Mouse (Mus musculus) frontal cortex, postnatal 25 days (tissue): ENCODE results near the gene Rbms1.
A peak's percentile ranks its signal among the peaks of the same experiment; 100 is the strongest.

ENCODE experiments used
- DNase-seq, 2 experiments: peaks; one replicate each; pipeline ENCODE4 v3.0.0; 2022; ENCODE audit warnings: low spot score in 2 of 2

The Rbms1 gene

DNA sequence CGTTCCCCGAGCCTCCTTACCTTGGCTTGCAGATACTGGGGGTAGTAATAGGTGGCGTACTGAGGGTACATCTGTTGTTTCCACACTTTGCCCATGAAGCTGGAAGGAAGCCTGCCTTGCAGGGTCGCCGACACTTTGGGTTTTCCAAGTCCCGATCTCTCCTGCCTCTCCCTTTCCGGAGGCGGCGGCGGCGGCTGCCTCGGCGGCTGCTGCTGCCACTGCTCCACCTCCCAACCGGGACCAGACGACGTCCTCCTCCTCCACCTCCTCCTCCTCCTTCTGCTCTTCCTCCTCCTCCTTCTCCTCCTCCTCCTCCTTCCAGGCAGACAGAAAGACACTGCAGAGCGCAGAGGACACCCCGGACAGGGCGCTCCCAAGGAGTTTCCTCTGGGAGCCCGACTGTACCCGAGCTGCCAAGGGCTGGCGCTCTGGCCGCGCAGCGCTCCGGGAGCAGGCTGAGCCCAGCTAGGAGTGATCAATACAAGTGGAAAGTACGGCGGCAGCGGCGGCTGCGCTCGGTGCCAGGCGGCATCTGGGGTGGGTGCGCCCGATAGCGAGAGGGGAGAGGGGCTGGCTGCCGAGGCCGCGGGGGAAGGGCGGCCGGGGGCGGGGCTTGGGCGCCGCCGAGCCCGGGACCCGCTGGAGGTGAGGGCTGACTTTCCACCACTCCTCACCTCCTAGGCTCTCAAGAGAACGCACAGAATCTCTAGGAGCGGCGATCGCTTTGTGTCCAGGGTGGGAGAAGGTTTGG lies at the start of gene Rbms1:
TSS of gene Rbms1 (minus strand) at position 522 of the 751 bp plus-strand sequence.
- peak; percentile 33 to 50 for DNase-seq

DNA sequence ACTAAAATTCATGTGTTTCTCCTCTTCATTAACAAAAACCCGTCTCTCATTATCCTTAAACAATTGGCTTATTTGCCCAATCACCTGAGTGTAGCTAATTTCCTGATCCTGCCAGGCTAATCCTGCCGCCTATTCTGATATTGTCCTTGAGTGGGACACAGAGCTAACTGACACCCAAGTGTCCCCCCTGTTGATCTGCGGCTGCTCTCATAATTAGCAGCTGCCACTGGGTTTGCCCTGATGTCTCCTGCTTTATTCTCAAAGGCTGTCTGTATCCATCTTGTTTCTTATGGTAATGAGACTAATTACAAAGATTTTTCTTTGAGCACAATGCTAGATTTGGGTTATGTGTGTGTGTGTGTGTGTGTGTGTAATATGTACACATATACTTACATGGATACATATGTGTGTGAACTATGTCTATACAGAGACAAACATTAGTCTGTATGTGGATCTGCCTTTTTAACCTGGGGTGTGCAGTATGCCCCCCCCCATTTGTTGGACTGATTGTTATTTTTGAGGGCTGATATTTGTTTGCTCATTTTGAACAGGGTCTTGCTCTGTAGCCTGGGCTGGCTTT lies 49.3 kb upstream of the Rbms1 start:
- DNase-seq = no peak

DNA sequence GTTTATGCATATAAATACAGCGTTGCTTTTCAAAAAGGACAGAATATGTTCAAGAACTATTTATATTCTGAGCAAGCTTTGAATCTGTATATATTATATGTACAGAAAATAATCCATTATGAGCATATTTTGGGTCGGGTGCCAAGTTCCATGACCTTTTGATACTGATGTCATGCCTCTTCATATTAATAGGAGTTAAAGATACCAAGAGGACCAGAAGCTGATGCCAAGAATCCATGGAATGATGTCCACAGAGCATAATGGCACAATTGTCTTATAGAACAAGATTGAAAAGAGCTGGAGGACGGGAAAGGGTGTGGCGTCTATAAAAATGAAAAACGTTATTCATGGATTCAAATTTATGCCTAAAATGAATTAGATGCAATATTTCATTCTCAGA lies 23.3 kb upstream of the Rbms1 start:
- no peak for DNase-seq

- DNase-seq = no peak
Measured at GRCm38 (mm10) chr2:60978538-60979313, 15.7 kb upstream of the Rbms1 start.

GRCm38 (mm10) chr2:60972189-60972814 lies 9.3 kb upstream of the Rbms1 start:
- no peak for DNase-seq

GRCm38 (mm10) chr2:60963616-60964015 lies 624 bp upstream of the Rbms1 start:
- DNase-seq = no peak

GRCm38 (mm10) chr2:60962001-60962670 lies 856 bp downstream of the Rbms1 start:
- no peak for DNase-seq

GRCm38 (mm10) chr2:60961281-60961680 lies 1.7 kb downstream of the Rbms1 start:
- no peak for DNase-seq

DNA sequence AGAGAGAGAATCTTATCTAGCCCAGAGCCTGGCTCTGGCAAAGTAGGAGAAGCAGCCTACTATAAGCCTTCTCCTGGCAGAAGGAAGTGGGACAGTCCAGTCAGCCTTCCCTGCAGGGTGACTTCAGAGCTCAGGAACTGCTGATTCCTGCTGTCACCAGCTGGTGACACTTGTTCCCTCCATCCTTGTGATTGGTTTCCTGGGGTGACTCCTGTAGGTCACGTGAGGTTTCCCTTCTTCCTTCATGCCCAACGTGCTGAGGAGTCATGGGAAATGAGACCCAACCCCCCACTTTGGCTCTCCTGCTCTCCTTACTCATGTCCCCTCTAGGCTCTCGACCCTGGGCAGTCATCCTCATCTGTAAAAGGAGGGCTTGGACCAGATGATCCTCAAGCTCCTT lies 14.8 kb downstream of the Rbms1 start:
- DNase-seq = no peak

- no peak for DNase-seq
Measured at GRCm38 (mm10) chr2:60947817-60948216, 15.2 kb downstream of the Rbms1 start.

DNA sequence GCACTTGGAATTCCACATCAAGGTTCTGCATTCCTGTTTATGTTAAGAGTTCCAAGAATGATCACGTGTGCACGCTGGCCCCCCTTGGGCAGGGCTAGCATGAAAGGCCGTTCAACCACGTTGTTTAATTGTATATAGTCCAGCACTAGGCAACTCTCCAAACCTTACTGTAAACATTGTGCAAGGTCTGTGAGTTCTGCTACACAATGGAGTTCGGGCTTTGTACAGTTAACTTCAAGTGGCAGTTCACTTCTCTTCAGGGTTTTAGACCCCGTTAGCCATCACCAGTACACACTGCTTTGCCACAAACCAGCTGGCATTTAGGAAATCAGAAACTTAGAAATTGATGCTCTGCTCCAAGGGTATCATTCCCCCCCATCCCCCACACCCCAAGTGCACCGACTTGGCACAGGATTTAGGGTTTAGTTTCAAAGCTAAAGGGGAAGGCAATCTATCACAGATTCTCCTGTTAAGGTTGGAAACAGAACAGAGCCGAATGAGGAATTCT lies 22.5 kb downstream of the Rbms1 start:
- DNase-seq = no peak

- DNase-seq = no peak
Measured at GRCm38 (mm10) chr2:60939957-60940356, 23.0 kb downstream of the Rbms1 start.

DNA sequence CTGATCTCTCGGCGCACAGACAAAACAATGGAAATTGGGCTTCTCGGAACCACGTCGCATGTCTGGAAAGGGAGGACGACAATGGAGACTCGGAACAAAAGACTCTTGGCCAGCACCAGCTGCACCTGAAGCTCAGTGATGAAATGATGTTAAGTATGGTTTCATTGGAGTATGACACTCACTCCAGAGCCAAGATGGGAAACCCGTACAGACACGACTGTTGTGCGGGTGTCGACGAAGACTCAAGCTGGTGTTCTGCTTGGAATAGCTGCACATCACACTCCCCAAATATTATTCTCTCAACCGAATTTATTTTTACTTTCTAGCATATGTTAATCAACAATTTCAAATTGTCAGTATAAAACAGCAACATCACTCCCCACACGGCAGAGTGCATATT lies 26.1 kb downstream of the Rbms1 start:
- no peak for DNase-seq

GRCm38 (mm10) chr2:60928948-60929347 lies 34.0 kb downstream of the Rbms1 start:
- no peak for DNase-seq

DNA sequence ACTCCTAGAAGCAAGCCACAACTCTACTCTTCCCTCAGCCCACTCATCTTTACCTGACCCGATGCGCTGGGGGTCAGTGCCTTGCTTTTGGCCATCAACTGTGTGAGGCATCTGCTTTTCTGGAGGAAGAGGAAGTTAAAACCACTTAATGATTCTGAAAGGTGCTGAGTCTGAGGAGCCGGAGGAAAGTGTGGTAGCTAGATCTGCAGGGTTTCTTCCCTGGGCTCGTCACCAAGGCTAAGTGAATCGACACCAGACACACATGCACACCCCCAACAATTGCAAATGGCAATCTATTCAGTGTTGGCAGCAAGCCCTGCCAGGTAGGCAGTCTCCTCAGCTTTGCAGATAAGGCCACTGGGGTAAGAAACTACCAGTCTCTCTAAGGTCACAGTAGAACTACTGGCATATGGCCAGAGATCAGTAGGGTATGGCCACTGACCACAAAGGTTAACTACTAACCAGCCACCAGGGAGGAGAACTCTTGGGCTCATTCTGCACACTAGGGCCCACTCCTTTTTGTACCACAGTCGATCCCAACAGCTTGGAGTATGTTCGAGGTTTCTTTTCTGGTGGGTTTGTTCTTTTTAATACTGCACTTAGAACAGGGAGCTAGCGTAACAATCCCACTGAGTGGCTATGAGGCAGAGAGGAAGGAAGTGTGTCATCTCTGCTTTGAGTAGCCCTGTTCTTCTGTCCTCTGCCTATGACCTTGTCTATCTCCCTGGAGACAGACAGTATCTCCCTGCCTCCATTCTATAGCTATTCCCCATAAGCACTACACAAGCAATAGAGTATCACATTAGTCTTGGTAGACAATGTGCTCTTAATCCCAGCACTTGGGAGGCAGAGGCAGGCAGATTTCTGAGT lies 34.9 kb downstream of the Rbms1 start:
- no peak for DNase-seq

DNA sequence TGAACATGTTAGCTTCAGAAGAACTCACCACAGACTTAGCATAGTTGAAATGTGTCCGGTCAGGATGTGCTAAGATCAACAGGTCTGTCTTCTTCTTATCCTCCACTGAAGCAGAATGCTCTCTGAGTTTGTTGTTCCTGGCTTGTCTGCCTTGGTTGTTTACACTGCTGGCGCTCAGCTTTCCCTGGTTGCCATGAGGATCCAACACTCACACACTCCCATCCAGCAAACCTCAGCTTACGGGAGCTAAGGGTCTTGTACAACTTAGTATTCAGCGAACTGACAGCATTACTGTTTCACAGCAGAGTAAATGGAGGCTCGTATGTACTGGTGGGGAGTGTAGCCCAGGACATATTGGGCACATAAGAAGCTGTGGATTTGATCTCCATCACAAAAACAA lies 37.9 kb downstream of the Rbms1 start:
- no peak for DNase-seq

GRCm38 (mm10) chr2:60923756-60924544 lies 39.0 kb downstream of the Rbms1 start:
- DNase-seq = no peak

- DNase-seq = no peak
Measured at GRCm38 (mm10) chr2:60923111-60923510, 39.9 kb downstream of the Rbms1 start.

GRCm38 (mm10) chr2:60922351-60922750 lies 40.6 kb downstream of the Rbms1 start:
- DNase-seq = no peak

- DNase-seq = no peak
Measured at GRCm38 (mm10) chr2:60920076-60920475, 42.9 kb downstream of the Rbms1 start.
